Mouse (Mus musculus) left cerebral cortex, adult 11 months (tissue): Measurements from ENCODE around the gene Il1rl2.
"Not testable (repeated sequence)": the region's sequence is repeated elsewhere in the genome, so short reads cannot be mapped to it uniquely, and the experiment has no call there.

ENCODE experiments used
- DNase-seq: peaks from one replicate; pipeline ENCODE4 v3.0.0; 2022; ENCODE audit warnings: low spot score

Gene Il1rl2

GRCm38 (mm10) chr1:40324457-40324856, at the start of gene Il1rl2:
Gene Il1rl2 (plus strand): TSS chr1:40324610.
- no peak for DNase-seq

GRCm38 (mm10) chr1:40275285-40276013, 49.0 kb upstream of the Il1rl2 start:
- DNase-seq, result no peak

- no peak for DNase-seq
Measured at GRCm38 (mm10) chr1:40277944-40278343, 46.5 kb upstream of the Il1rl2 start.

GRCm38 (mm10) chr1:40278720-40279119, 45.7 kb upstream of the Il1rl2 start:
- no peak for DNase-seq

- no peak for DNase-seq
Measured at GRCm38 (mm10) chr1:40279182-40279743, 45.1 kb upstream of the Il1rl2 start.

GRCm38 (mm10) chr1:40281950-40282349, 42.5 kb upstream of the Il1rl2 start:
- DNase-seq, result no peak

- no peak for DNase-seq
Measured at GRCm38 (mm10) chr1:40282394-40282793, 42.0 kb upstream of the Il1rl2 start.

- DNase-seq, result no peak
Measured at GRCm38 (mm10) chr1:40283995-40284394, 40.4 kb upstream of the Il1rl2 start.

- DNase-seq, result no peak
Measured at GRCm38 (mm10) chr1:40290489-40291255, 33.7 kb upstream of the Il1rl2 start.

- no peak for DNase-seq
Measured at GRCm38 (mm10) chr1:40292231-40292630, 32.2 kb upstream of the Il1rl2 start.

- no peak for DNase-seq
Measured at GRCm38 (mm10) chr1:40293891-40294290, 30.5 kb upstream of the Il1rl2 start.

- no peak for DNase-seq
Measured at GRCm38 (mm10) chr1:40294824-40295223, 29.6 kb upstream of the Il1rl2 start.

GRCm38 (mm10) chr1:40298053-40298452, 26.4 kb upstream of the Il1rl2 start:
- DNase-seq, result no peak

- DNase-seq, result no peak
Measured at GRCm38 (mm10) chr1:40303179-40303866, 21.1 kb upstream of the Il1rl2 start.

- not testable (repeated sequence) for DNase-seq
Measured at GRCm38 (mm10) chr1:40304321-40304720, 20.1 kb upstream of the Il1rl2 start.

GRCm38 (mm10) chr1:40306111-40306510, 18.3 kb upstream of the Il1rl2 start:
- no peak for DNase-seq

- no peak for DNase-seq
Measured at GRCm38 (mm10) chr1:40311123-40311522, 13.3 kb upstream of the Il1rl2 start.

- no peak for DNase-seq
Measured at GRCm38 (mm10) chr1:40311625-40312024, 12.8 kb upstream of the Il1rl2 start.

GRCm38 (mm10) chr1:40314016-40314415, 10.4 kb upstream of the Il1rl2 start:
- no peak for DNase-seq

- no peak for DNase-seq
Measured at GRCm38 (mm10) chr1:40317657-40318056, 6.8 kb upstream of the Il1rl2 start.

- DNase-seq, result no peak
Measured at GRCm38 (mm10) chr1:40321824-40322223, 2.6 kb upstream of the Il1rl2 start.

GRCm38 (mm10) chr1:40322543-40322942, 1.9 kb upstream of the Il1rl2 start:
- DNase-seq, result no peak
